Mouse (Mus musculus) megakaryocyte, embryonic 14.5 days (primary cell): ENCODE results near the gene Mcoln1. TPM values are rescaled to one million over a fixed set of nuclear protein-coding genes. Genes with fewer than 3 reads are reported as not detected.

Source experiments
- H3K27me3 ChIP-seq: replicated peaks from 2 replicates; pipeline ENCODE3; 2012; ENCODE audit warnings: inconsistent platforms
- H3K36me3 ChIP-seq: replicated peaks from 2 replicates; pipeline ENCODE3; 2012; ENCODE audit warnings: low read length, inconsistent platforms, mixed read lengths
- H3K4me1 ChIP-seq: 2 replicates; pipeline ENCODE4 v1.6.1; 2012; ENCODE audit warnings: inconsistent platforms
- H3K4me3 ChIP-seq: replicated peaks from 2 replicates; pipeline ENCODE3; 2012; ENCODE audit warnings: moderate library complexity, mild to moderate bottlenecking, inconsistent platforms
- H3K9me3 ChIP-seq: 2 replicates; pipeline ENCODE4 v1.6.1; 2012; ENCODE audit warnings: inconsistent platforms
- FLI1 ChIP-seq: IDR thresholded peaks from 2 replicates; pipeline ENCODE4 v1.6.1; 2012; ENCODE audit warnings: low read length, inconsistent platforms, mixed read lengths
- GATA1 ChIP-seq: IDR thresholded peaks from 3 replicates; pipeline ENCODE4 v1.6.1; 2012; ENCODE audit warnings: mixed read lengths, low read length, inconsistent platforms, borderline replicate concordance
- polyA plus RNA-seq: library from polyadenylated mRNA; stranded (reverse); fragments of >175 nt; gene quantifications from 2 replicates; pipeline ENCODE4 v1.2.3, GENCODE M21; 2012; ENCODE audit warnings: low replicate concordance; ENCODE audit not compliant: insufficient read depth

Gene Mcoln1
- polyA plus RNA-seq, 1 experiment: 183 TPM

- peaks cover 7% of the 10 kb centered on the region for H3K9me3 ChIP-seq
- no peak for TF ChIP-seq GATA1
- TF ChIP-seq FLI1: no peak
- H3K4me3 ChIP-seq: peak overlapping the region; percentile 29
- peaks cover 29% of the 10 kb centered on the region for H3K36me3 ChIP-seq
- peaks cover 38% of the 10 kb centered on the region for H3K4me1 ChIP-seq
- no peaks in the 10 kb centered on the region for H3K27me3 ChIP-seq
Observed at GRCm38 (mm10) chr8:3496428-3496748, 3.9 kb upstream of the Mcoln1 start.

- Histone ChIP-seq H3K4me1 (peaks cover 49% of the 10 kb centered on the region), H3K9me3 (peaks cover 7% of the 10 kb centered on the region), H3K27me3 (no peaks in the 10 kb centered on the region), H3K36me3 (peaks cover 32% of the 10 kb centered on the region), H3K4me3 (no peak overlapping the region)
- TF ChIP-seq GATA1 (no peak), FLI1 (no peak)
Observed at GRCm38 (mm10) chr8:3498583-3498982, 1.7 kb upstream of the Mcoln1 start.

- Histone ChIP-seq H3K4me1 (peaks cover 42% of the 10 kb centered on the region), H3K27me3 (no peaks in the 10 kb centered on the region), H3K36me3 (peaks cover 38% of the 10 kb centered on the region), H3K9me3 (peaks cover 7% of the 10 kb centered on the region), H3K4me3 (peak overlapping the region; percentile 91)
- TF ChIP-seq GATA1 (no peak), FLI1 (no peak)
Observed at GRCm38 (mm10) chr8:3499751-3500150, 506 bp upstream of the Mcoln1 start.

GRCm38 (mm10) chr8:3502217-3502616 lies 2.0 kb downstream of the Mcoln1 start:
- H3K4me1 ChIP-seq: peaks cover 42% of the 10 kb centered on the region
- TF ChIP-seq FLI1 (no peak), GATA1 (no peak)

GRCm38 (mm10) chr8:3507979-3508754 lies 7.9 kb downstream of the Mcoln1 start:
- Histone ChIP-seq H3K4me3 (no peak overlapping the region), H3K4me1 (peaks cover 37% of the 10 kb centered on the region), H3K27me3 (no peaks in the 10 kb centered on the region), H3K9me3 (peaks cover 16% of the 10 kb centered on the region), H3K36me3 (peaks cover 96% of the 10 kb centered on the region)
- TF ChIP-seq FLI1 (no peak), GATA1 (no peak)

More at GRCm38 (mm10) chr8:3502217-3502616, 2.0 kb downstream of the Mcoln1 start:
- peak overlapping the region; percentile 87 for H3K4me3 ChIP-seq
- peaks cover 38% of the 10 kb centered on the region for H3K36me3 ChIP-seq
- no peaks in the 10 kb centered on the region for H3K9me3 ChIP-seq
- H3K27me3 ChIP-seq: no peaks in the 10 kb centered on the region

- Histone ChIP-seq H3K9me3 (0 out of 2 replicates have a peak, but pooled peaks cover 1% of the 10 kb centered on the region), H3K36me3 (peaks cover 68% of the 10 kb centered on the region), H3K4me1 (peaks cover 55% of the 10 kb centered on the region), H3K27me3 (no peaks in the 10 kb centered on the region), H3K4me3 (peak overlapping the region; percentile 92)
- TF ChIP-seq FLI1: no peak
- no peak for TF ChIP-seq GATA1
Observed at GRCm38 (mm10) chr8:3514681-3515247, 14.5 kb downstream of the Mcoln1 start.

- no peaks in the 10 kb centered on the region for H3K9me3 ChIP-seq
- no peaks in the 10 kb centered on the region for H3K27me3 ChIP-seq
- H3K4me3 ChIP-seq: peak within 1 kb of the TSS; percentile 92
- peaks cover 53% of the 10 kb centered on the region for H3K4me1 ChIP-seq
- peaks cover 68% of the 10 kb centered on the region for H3K36me3 ChIP-seq
- TF ChIP-seq GATA1 (no peak), FLI1 (no peak)
Observed at GRCm38 (mm10) chr8:3515260-3515671, 15.0 kb downstream of the Mcoln1 start, which contains the start of gene Pnpla6. Gene Pnpla6, plus strand, starts transcription at chr8:3515384.

GRCm38 (mm10) chr8:3515771-3516417 lies 15.6 kb downstream of the Mcoln1 start:
- Histone ChIP-seq H3K4me3 (peak overlapping the region; percentile 92), H3K9me3 (no peaks in the 10 kb centered on the region), H3K4me1 (peaks cover 48% of the 10 kb centered on the region), H3K36me3 (peaks cover 68% of the 10 kb centered on the region), H3K27me3 (no peaks in the 10 kb centered on the region)
- TF ChIP-seq FLI1: no peak
- TF ChIP-seq GATA1: no peak

GRCm38 (mm10) chr8:3516450-3517116 lies 16.3 kb downstream of the Mcoln1 start:
- Histone ChIP-seq H3K36me3 (peaks cover 68% of the 10 kb centered on the region), H3K27me3 (no peaks in the 10 kb centered on the region), H3K9me3 (no peaks in the 10 kb centered on the region), H3K4me1 (peaks cover 48% of the 10 kb centered on the region), H3K4me3 (peak overlapping the region; percentile 92)
- TF ChIP-seq GATA1: no peak
- TF ChIP-seq FLI1: no peak
